Mouse (Mus musculus): ENCODE data around the gene Fam126b. TPM values are rescaled to one million over a fixed set of nuclear protein-coding genes. Genes with fewer than 3 reads are reported as not detected.
A peak's percentile ranks its signal among the peaks of the same experiment; 100 is the strongest.
"Not testable (repeated sequence)": the region's sequence is repeated elsewhere in the genome, so short reads cannot be mapped to it uniquely, and the experiment has no call there.

Gene Fam126b
- polyA plus RNA-seq, 1 experiment from 2014 or later, result 3.9 TPM

DNA sequence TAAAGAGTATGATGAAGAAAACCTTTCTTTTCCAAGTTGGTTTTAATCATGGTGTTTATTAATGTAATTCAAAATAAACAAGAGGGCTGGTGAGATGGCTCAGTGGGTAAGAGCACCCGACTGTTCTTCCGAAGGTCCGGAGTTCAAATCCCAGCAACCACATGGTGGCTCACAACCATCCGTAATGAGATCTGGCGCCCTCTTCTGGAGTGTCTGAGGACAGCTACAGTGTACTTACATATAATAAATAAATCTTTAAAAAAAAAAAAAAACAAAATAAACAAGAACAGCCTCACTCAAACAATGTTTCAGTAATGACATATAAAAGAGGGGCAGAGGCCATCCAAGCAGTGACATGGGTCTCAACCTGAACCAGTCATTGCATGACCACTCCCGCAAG, 25.8 kb downstream of the Fam126b start:
- not testable (repeated sequence) for H3K4me2 ChIP-seq (ENCODE audit: low read depth, low read length); H3K27me3 ChIP-seq (ENCODE audit: control insufficient read depth, insufficient read depth, low read length); H3K27ac ChIP-seq (ENCODE audit: low read length); H3K36me3 ChIP-seq (ENCODE audit: control insufficient read depth, insufficient read depth); H3K4me1 ChIP-seq (ENCODE audit: control insufficient read depth, insufficient read depth, low read length); H3K9me3 ChIP-seq (replicated peaks; ENCODE audit: control insufficient read depth, low read length); H3K4me3 ChIP-seq (ENCODE audit: low read length); ATAC-seq (replicated peaks; ENCODE audit: extremely low read depth, insufficient read depth, low FRiP score); H3K9ac ChIP-seq (ENCODE audit: low read length)
- 92% methylated on average over 6 of the region's 6 CpGs for WGBS

GRCm38 (mm10) chr1:58541386-58541785, 44.7 kb downstream of the Fam126b start:
- Histone ChIP-seq H3K27ac (ENCODE audit: low read length) (no peak overlapping the region), H3K4me3 (ENCODE audit: low read length) (no peak overlapping the region), H3K27me3 (ENCODE audit: control insufficient read depth, insufficient read depth, low read length) (no peaks in the 10 kb centered on the region), H3K9me3 (replicated peaks; ENCODE audit: control insufficient read depth, low read length) (no peaks in the 10 kb centered on the region), H3K4me1 (ENCODE audit: control insufficient read depth, insufficient read depth, low read length) (no peaks in the 10 kb centered on the region), H3K9ac (ENCODE audit: low read length) (no peak overlapping the region), H3K4me2 (ENCODE audit: low read depth, low read length) (no peak overlapping the region), H3K36me3 (ENCODE audit: control insufficient read depth, insufficient read depth) (peaks cover 15% of the 10 kb centered on the region)
- 64% methylated on average over 1 of the region's 1 CpGs for WGBS
- no peak for ATAC-seq (replicated peaks; ENCODE audit: extremely low read depth, insufficient read depth, low FRiP score)

DNA sequence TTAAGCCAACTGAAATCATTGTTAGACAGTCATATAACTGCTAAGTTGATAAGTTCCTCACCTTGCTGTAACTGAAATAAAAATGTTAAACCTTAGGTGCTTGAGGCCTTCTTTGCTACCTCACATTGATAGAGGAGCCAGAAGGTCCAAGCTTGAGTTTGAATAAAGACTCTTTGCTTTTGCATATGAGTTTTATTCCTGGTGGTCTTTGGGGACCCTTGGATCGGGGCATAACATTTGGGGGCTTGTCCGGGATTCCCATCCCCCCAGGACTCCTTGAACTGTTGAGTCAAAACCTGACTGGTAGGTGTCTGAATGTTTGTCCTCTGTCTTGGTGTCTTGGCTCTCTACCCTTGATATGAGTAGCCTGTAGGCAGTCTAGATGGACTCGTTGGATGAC, 78.9 kb downstream of the Fam126b start:
- H3K4me2 ChIP-seq (ENCODE audit: low read depth, low read length), result no peak overlapping the region
- H3K4me3 ChIP-seq (ENCODE audit: low read length), result no peak overlapping the region
- no peak for ATAC-seq (replicated peaks; ENCODE audit: extremely low read depth, insufficient read depth, low FRiP score)
- peaks cover 33% of the 10 kb centered on the region for H3K9me3 ChIP-seq (replicated peaks; ENCODE audit: control insufficient read depth, low read length)
- peaks cover 14% of the 10 kb centered on the region for H3K36me3 ChIP-seq (ENCODE audit: control insufficient read depth, insufficient read depth)
- no peak overlapping the region for H3K9ac ChIP-seq (ENCODE audit: low read length)
- H3K27me3 ChIP-seq (ENCODE audit: control insufficient read depth, insufficient read depth, low read length), result no peaks in the 10 kb centered on the region
- 91% methylated on average over 3 of the region's 3 CpGs for WGBS
- H3K27ac ChIP-seq (ENCODE audit: low read length), result no peak overlapping the region
- peaks cover 10% of the 10 kb centered on the region for H3K4me1 ChIP-seq (ENCODE audit: control insufficient read depth, insufficient read depth, low read length)

DNA sequence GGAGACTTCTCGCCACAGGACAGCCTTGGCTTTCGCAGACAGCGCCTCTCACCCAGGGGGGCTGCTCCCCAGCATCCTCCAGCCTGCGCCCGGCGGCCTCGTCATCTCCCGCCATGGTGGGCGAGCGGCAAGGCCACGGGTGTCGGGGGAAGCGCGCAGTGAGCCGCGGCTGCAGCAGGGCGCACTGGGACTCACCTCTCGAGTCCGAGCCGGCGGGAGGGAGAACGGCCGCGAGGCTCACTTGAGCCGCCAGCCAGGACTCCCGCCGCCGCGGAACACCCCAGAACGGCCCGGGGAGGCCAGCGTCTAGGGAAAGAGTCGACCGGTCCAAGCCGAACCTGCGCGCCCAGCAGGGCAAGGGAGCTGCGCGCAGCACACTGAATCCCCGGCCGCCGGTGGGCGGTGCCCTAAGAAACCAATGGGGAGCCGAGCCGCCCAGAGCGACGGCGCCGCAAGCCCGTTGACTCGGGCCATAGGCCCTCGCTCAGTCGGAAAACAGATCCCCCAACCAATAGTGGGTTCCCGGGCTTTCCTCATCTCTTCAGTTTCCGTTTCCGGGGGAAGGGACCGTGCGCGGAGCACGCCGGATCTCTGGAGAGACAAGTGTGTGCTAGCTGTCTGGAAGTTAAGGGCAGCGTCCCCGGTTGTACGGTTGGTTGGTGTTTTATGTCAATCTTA, 81.4 kb downstream of the Fam126b start, which contains the start of gene Orc2:
TSS of gene Orc2 (minus strand) at position 533 of the 678 bp plus-strand sequence.
- peak; percentile 99 for ATAC-seq (replicated peaks; ENCODE audit: extremely low read depth, insufficient read depth, low FRiP score)
- Histone ChIP-seq H3K36me3 (ENCODE audit: control insufficient read depth, insufficient read depth) (peaks cover 23% of the 10 kb centered on the region), H3K4me3 (ENCODE audit: low read length) (peak within 1 kb of the TSS; percentile 97), H3K4me2 (ENCODE audit: low read depth, low read length) (peak within 1 kb of the TSS; percentile 78), H3K4me1 (ENCODE audit: control insufficient read depth, insufficient read depth, low read length) (peaks cover 10% of the 10 kb centered on the region), H3K9me3 (replicated peaks; ENCODE audit: control insufficient read depth, low read length) (peaks cover 29% of the 10 kb centered on the region), H3K9ac (ENCODE audit: low read length) (peak within 1 kb of the TSS; percentile 94), H3K27me3 (ENCODE audit: control insufficient read depth, insufficient read depth, low read length) (no peaks in the 10 kb centered on the region), H3K27ac (ENCODE audit: low read length) (peak within 1 kb of the TSS; percentile 83)
- WGBS, result under 1% methylated on average over 63 of the region's 64 CpGs

- Histone ChIP-seq H3K9me3 (replicated peaks; ENCODE audit: control insufficient read depth, low read length) (peaks cover 26% of the 10 kb centered on the region), H3K4me1 (ENCODE audit: control insufficient read depth, insufficient read depth, low read length) (peaks cover 10% of the 10 kb centered on the region), H3K27me3 (ENCODE audit: control insufficient read depth, insufficient read depth, low read length) (no peaks in the 10 kb centered on the region), H3K9ac (ENCODE audit: low read length) (peak overlapping the region; percentile 94), H3K4me2 (ENCODE audit: low read depth, low read length) (peak overlapping the region; percentile 78), H3K27ac (ENCODE audit: low read length) (no peak overlapping the region), H3K4me3 (ENCODE audit: low read length) (peak overlapping the region; percentile 97), H3K36me3 (ENCODE audit: control insufficient read depth, insufficient read depth) (peaks cover 29% of the 10 kb centered on the region)
- ATAC-seq (replicated peaks; ENCODE audit: extremely low read depth, insufficient read depth, low FRiP score), result no peak
- 21% methylated on average over 9 of the region's 9 CpGs for WGBS
Observed at GRCm38 (mm10) chr1:58503793-58504370, 82.2 kb downstream of the Fam126b start.

- Histone ChIP-seq H3K9ac (ENCODE audit: low read length) (no peak overlapping the region), H3K27me3 (ENCODE audit: control insufficient read depth, insufficient read depth, low read length) (no peaks in the 10 kb centered on the region), H3K36me3 (ENCODE audit: control insufficient read depth, insufficient read depth) (peaks cover 29% of the 10 kb centered on the region), H3K9me3 (replicated peaks; ENCODE audit: control insufficient read depth, low read length) (peaks cover 18% of the 10 kb centered on the region), H3K4me2 (ENCODE audit: low read depth, low read length) (peak overlapping the region; percentile 78; the same call in 1 of the 2 replicates), H3K27ac (ENCODE audit: low read length) (no peak overlapping the region), H3K4me1 (ENCODE audit: control insufficient read depth, insufficient read depth, low read length) (peaks cover 10% of the 10 kb centered on the region), H3K4me3 (ENCODE audit: low read length) (no peak overlapping the region)
- no peak for ATAC-seq (replicated peaks; ENCODE audit: extremely low read depth, insufficient read depth, low FRiP score)
Observed at GRCm38 (mm10) chr1:58503134-58503533, 83.0 kb downstream of the Fam126b start.

GRCm38 (mm10) chr1:58498758-58499157, 87.4 kb downstream of the Fam126b start:
- H3K4me2 ChIP-seq (ENCODE audit: low read depth, low read length), result no peak overlapping the region
- H3K36me3 ChIP-seq (ENCODE audit: control insufficient read depth, insufficient read depth), result peaks cover 29% of the 10 kb centered on the region
- no peak overlapping the region for H3K9ac ChIP-seq (ENCODE audit: low read length)
- H3K27ac ChIP-seq (ENCODE audit: low read length), result no peak overlapping the region
- 91% methylated on average over 1 of the region's 1 CpGs for WGBS
- H3K4me3 ChIP-seq (ENCODE audit: low read length), result no peak overlapping the region
- peaks cover 7% of the 10 kb centered on the region for H3K4me1 ChIP-seq (ENCODE audit: control insufficient read depth, insufficient read depth, low read length)
- no peaks in the 10 kb centered on the region for H3K9me3 ChIP-seq (replicated peaks; ENCODE audit: control insufficient read depth, low read length)
- H3K27me3 ChIP-seq (ENCODE audit: control insufficient read depth, insufficient read depth, low read length), result no peaks in the 10 kb centered on the region
- no peak for ATAC-seq (replicated peaks; ENCODE audit: extremely low read depth, insufficient read depth, low FRiP score)

DNA sequence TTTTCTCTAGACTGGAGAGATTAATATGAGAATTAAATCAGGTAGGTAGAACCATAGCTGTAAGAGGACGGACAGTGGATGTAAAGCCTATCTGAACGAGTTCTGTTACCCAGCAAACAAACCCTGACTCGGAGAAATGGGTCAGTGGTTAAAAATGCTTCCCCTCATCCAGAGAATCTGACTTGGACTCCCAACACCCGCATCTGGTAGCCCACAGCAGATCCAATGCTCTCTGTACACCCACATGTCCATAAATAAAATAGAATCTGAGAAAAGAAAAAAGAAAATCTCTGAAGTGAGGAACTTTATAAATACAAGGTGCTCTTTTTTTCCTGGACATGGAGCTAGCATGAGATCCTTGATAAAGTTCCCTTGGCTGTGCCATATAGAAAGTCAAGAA, 88.4 kb downstream of the Fam126b start:
- no peaks in the 10 kb centered on the region for H3K27me3 ChIP-seq (ENCODE audit: control insufficient read depth, insufficient read depth, low read length)
- no peak for ATAC-seq (replicated peaks; ENCODE audit: extremely low read depth, insufficient read depth, low FRiP score)
- H3K27ac ChIP-seq (ENCODE audit: low read length), result no peak overlapping the region
- no peak overlapping the region for H3K4me3 ChIP-seq (ENCODE audit: low read length)
- no peaks in the 10 kb centered on the region for H3K9me3 ChIP-seq (replicated peaks; ENCODE audit: control insufficient read depth, low read length)
- H3K4me1 ChIP-seq (ENCODE audit: control insufficient read depth, insufficient read depth, low read length), result no peaks in the 10 kb centered on the region
- WGBS, result 93% methylated on average over 4 of the region's 4 CpGs
- H3K9ac ChIP-seq (ENCODE audit: low read length), result no peak overlapping the region
- H3K4me2 ChIP-seq (ENCODE audit: low read depth, low read length), result no peak overlapping the region
- H3K36me3 ChIP-seq (ENCODE audit: control insufficient read depth, insufficient read depth), result peaks cover 31% of the 10 kb centered on the region

GRCm38 (mm10) chr1:58495603-58496002, 90.5 kb downstream of the Fam126b start:
- WGBS, result 93% methylated on average over 6 of the region's 6 CpGs
- Histone ChIP-seq H3K9ac (ENCODE audit: low read length) (no peak overlapping the region), H3K4me1 (ENCODE audit: control insufficient read depth, insufficient read depth, low read length) (no peaks in the 10 kb centered on the region), H3K36me3 (ENCODE audit: control insufficient read depth, insufficient read depth) (peaks cover 51% of the 10 kb centered on the region), H3K9me3 (replicated peaks; ENCODE audit: control insufficient read depth, low read length) (no peaks in the 10 kb centered on the region), H3K27ac (ENCODE audit: low read length) (no peak overlapping the region), H3K4me3 (ENCODE audit: low read length) (no peak overlapping the region), H3K27me3 (ENCODE audit: control insufficient read depth, insufficient read depth, low read length) (no peaks in the 10 kb centered on the region), H3K4me2 (ENCODE audit: low read depth, low read length) (no peak overlapping the region)
- no peak for ATAC-seq (replicated peaks; ENCODE audit: extremely low read depth, insufficient read depth, low FRiP score)

Measured in heart, embryonic 16.5 days (tissue).